Mouse (Mus musculus) layer of hippocampus, adult 2 months (tissue): ENCODE data around the gene Tgif2lx1. TPM values are rescaled to one million over a fixed set of nuclear protein-coding genes. Genes with fewer than 3 reads are reported as not detected.
"Not testable (repeated sequence)": the region's sequence is repeated elsewhere in the genome, so short reads cannot be mapped to it uniquely, and the experiment has no call there.

ENCODE experiments used
- DNase-seq, 2 experiments: peaks; one replicate each; pipeline ENCODE4 v3.0.0; 2022; ENCODE audit warnings: low spot score in 2 of 2
- H3K27ac ChIP-seq: fragments of 200-600 bp; 2 replicates; pipeline ENCODE4 v1.8.1; 2022
- H3K4me3 ChIP-seq: fragments of 200-600 bp; 2 replicates; pipeline ENCODE4 v1.8.1; 2022; ENCODE audit warnings: mild to moderate bottlenecking
- long read RNA-seq, 2 experiments: library from polyadenylated mRNA; stranded (forward); transcript quantifications; one replicate each; pipeline ENCODE4 v2.0.0; 2021; ENCODE audit warnings: borderline mapping rate in 2 of 2
- total RNA-seq, 2 experiments: library from RNA; stranded (reverse); gene quantifications; 2 replicates each; pipeline ENCODE4 v1.2.3; 2021

Tgif2lx1 gene
- total RNA-seq = not detected
- long read RNA-seq, experiment 1 = 0 reads
- long read RNA-seq, experiment 2 = 0 reads

- not testable (repeated sequence) for H3K4me3 ChIP-seq
Observed at GRCm38 (mm10) chrX:118480637-118481036, at the start of gene Tgif2lx1. TSS of gene Tgif2lx1 (minus strand) at chrX:118480737.

More at GRCm38 (mm10) chrX:118480637-118481036, at the start of gene Tgif2lx1:
- H3K27ac ChIP-seq, DNase-seq: not testable (repeated sequence)

Other genes with a start within 250 kb of the Tgif2lx1 start
- gene Tgif2lx2, start 53.5 kb downstream of the Tgif2lx1 start, total RNA-seq = not detected